Mouse (Mus musculus) kidney, postnatal 25 days (tissue): ENCODE results near the gene Gse1.
A peak's percentile ranks its signal among the peaks of the same experiment; 100 is the strongest.

Experiments
- DNase-seq, 2 experiments: peaks; one replicate each; pipeline ENCODE4 v3.0.0; 2021; ENCODE audit warnings: mixed read lengths in 2 of 2

The Gse1 gene

GRCm38 (mm10) chr8:120243916-120244451, 15.7 kb downstream of the Gse1 start:
- no peak for DNase-seq

GRCm38 (mm10) chr8:120244553-120244952, 16.3 kb downstream of the Gse1 start:
- DNase-seq: no peak

DNA sequence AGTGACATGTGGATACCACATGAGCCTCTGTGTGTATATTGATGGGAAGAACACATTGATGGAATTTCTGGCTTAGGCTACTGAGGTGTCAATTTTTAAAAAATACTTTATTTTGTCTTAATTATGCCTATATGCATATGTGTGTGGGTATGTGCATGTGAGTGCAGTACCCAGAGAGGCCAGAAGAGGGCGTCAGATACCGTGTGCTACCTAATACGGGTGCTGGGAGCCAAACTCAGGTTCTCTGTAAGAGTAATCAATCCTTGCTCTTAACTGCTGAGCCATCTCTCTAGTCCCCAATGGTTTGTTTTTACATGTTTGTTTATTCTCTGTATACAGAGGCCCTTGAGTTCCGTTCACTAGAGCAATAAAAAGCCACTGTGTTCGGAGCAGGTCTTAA, 19.4 kb downstream of the Gse1 start:
- DNase-seq: no peak

- DNase-seq: peak in 1 of 2 experiments; percentile 35
Observed at GRCm38 (mm10) chr8:120248031-120248430, 19.8 kb downstream of the Gse1 start.

GRCm38 (mm10) chr8:120248451-120248850, 20.2 kb downstream of the Gse1 start:
- DNase-seq: peak in 1 of 2 experiments; percentile 24

DNA sequence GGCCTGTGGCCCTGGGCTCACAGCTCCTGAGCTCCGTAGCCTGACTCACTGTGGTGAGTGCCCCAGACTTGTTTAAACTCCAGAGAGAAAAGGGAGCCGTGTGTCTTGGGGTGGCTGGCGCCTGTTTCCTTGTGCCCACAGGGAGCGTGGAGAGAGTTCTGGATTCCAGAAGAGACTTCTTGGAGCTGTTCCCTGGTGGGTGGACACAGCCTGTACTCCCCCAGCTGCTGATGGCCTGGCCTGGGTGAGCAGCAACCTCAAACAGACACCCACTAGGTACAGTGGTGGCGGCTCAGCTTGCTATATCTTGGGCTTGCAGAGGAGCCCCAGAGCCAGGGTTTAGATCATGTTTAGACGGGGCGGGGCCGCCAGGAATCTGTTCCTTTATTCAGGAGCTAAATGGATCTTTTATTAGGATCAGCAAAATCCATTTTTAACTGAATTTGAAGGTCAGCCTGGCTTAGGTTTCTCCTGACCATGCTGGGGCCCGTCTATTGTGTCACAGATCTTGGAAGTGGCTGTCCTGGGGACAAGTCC, 21.6 kb downstream of the Gse1 start:
- peak in 1 of 2 experiments; percentile 29 for DNase-seq

DNA sequence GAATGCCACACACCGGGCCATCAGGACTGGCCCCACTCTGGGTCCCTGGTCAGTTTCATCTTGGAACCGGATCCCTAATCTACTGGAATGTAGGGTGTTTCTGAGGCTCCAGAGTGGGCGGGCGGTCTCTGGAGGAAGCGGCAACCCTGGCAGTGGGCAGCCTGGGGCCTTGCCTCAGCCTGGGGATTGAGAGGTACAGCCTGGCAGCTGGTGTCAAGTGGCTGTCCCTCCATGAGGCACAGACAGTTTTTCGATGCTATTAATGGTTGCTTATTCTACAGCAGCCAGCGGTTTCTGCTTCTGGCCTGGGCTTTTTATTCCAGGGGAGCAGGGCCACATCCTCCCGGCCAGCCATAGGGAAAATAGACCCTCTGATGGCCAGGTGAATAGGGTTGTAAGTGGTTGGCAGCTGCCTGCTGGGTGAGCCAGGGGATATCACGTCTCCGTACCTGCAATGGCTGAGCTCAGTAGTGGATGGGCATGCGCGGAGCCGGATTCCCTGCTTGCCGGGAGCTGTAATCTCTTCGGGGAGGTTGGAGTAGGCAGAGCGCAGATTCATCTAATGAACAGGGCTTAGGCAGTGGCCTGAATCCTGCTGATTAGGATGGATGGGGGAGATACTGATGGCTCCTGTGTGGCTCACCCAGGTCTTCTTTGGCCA, 22.6 kb downstream of the Gse1 start:
- DNase-seq: peak in 1 of 2 experiments; percentile 24

- DNase-seq: peak in 1 of 2 experiments; percentile 56
Observed at GRCm38 (mm10) chr8:120251411-120252035, 23.3 kb downstream of the Gse1 start.

DNA sequence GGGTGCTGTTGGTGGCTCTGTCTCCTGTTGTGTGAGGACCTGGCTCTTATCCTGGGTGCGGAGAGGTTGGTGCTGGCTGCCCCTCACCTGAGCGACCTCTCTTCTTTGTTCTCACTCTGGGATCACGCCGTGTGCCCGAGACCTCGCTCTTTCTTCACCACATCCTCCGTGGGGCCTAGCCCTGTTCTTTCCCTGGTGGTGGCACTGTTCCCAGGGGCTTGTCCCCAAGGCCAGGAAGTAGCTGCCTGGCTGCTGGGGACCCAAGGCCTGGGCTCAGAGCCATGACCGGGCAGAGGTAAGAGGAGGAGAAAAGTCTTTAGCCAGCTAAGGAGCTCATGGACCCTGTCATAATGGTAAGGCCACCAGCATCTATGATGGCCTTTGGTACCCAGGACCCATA, 25.4 kb downstream of the Gse1 start:
- peak in 1 of 2 experiments; percentile 40 for DNase-seq

GRCm38 (mm10) chr8:120255406-120255987, 27.2 kb downstream of the Gse1 start:
- DNase-seq: peak in 1 of 2 experiments; percentile 34

- DNase-seq: peak in 1 of 2 experiments; percentile 40
Observed at GRCm38 (mm10) chr8:120256958-120257357, 28.7 kb downstream of the Gse1 start.

DNA sequence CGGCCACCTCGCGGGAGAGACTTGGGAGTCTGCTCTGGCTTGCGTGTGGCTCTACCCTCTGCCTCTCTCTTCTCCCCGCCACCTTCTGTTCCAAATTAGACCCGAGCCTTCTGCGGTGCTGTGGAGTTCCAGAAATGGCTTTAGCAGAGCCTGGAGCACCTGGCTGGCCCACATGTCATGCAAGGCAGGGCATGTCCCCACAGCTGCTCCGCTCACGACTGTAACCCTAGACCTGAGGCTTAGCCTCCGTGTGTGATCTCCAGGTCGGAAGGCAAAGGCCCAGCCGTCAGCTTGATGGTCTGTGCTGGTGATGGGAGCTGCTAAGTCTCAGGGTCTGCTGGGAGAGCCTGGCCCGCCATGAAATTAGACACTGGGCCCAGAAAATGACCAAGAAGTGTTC, 30.9 kb downstream of the Gse1 start:
- no peak for DNase-seq

DNA sequence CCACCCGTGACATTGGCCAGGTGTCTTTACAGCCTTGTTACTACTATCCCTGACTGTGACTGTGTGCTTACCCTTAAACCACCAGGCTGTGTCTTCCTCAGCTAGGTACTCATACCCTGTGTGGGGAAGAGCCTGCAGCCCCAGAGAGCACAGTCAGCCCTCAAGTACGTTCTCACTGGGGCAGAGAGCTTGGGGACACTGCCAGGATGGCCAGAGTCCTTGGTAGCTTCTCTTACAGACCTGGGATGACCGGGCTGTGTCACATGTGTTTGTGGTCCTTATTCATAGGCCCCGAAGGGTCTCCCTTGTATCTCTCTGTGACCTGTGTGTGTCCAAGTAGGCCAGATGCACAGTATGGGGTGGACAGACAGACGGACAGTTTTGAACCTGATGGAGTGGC, 32.4 kb downstream of the Gse1 start:
- peak in 1 of 2 experiments; percentile 27 for DNase-seq

- peak; percentile 17 to 55 for DNase-seq
Observed at GRCm38 (mm10) chr8:120261338-120262120, 33.3 kb downstream of the Gse1 start.

- DNase-seq: no peak
Observed at GRCm38 (mm10) chr8:120263879-120264278, 35.6 kb downstream of the Gse1 start.

- DNase-seq: no peak
Observed at GRCm38 (mm10) chr8:120264388-120264943, 36.2 kb downstream of the Gse1 start.

DNA sequence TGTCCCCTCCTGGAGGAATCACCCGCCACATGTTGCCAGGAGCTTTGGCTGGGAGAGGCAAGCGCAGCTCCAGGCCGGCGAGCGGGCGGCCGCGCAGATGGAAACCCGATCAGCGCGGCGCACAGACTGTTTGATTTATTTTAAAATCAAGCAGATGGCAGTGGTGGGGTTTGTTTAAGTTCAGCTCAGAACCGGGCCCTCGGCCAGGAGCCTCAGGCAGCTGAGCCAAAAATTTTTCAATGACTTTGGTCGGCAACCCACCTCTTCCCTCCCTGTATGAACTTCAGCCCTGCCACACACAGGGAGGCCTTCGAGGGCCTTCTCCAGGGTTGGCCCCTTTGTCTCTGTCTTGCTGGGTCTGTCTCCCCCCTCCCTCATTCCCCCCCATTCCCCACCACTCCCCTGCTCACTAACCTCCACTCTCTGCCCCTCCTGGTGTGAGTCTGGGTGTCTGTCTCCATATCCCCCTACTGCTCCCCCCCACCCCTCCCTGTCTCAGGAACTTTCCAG, 36.7 kb downstream of the Gse1 start:
- peak; percentile 72 to 84 for DNase-seq

- DNase-seq: peak; percentile 82 to 91
Observed at GRCm38 (mm10) chr8:120265471-120265870, 37.2 kb downstream of the Gse1 start.

DNA sequence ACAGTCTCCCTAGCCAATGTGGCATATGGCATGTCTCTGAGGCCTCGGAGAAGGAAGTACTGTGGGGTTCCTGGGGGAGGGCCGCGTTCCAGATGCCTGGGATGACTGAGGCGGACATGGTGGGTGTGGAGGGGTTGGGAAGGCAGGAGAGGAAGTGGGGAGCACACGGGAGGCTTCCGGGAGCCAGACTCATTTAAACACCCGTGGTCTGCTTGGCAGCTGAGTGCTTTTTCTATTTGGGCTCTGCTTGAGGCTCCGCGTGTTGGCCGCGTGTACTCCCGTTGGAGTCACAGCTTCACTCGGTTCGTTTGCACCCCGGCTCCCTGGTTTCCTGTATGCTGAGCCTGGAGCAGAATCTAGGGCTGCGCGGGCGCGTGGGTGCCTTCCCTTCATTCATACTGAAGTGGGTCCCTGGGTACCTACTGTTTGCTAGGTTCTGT, 40.3 kb downstream of the Gse1 start:
- DNase-seq: no peak

- peak in 1 of 2 experiments; percentile 66 for DNase-seq
Observed at GRCm38 (mm10) chr8:120270449-120270848, 42.2 kb downstream of the Gse1 start.

GRCm38 (mm10) chr8:120273430-120273829, 45.2 kb downstream of the Gse1 start:
- no peak for DNase-seq
